Mouse (Mus musculus): ENCODE data around the gene Cln3.

GRCm38 (mm10) chr7:126541661-126542060, 44.0 kb downstream of the Cln3 start:
- TF ChIP-seq CEBPB (IDR thresholded peaks at IDR 0.05; ENCODE audit: insufficient read depth, poor library complexity, severe bottlenecking) (no peak), POLR2A (IDR thresholded peaks at IDR 0.05; ENCODE audit: insufficient read length, low read depth) (no peak), E2F4 (IDR thresholded peaks at IDR 0.05; ENCODE audit: insufficient read depth) (no peak), USF1 (IDR thresholded peaks at IDR 0.05; ENCODE audit: low read depth) (no peak), REST (IDR thresholded peaks at IDR 0.05; ENCODE audit: insufficient read depth, insufficient read length) (no peak), MAX (IDR thresholded peaks at IDR 0.05; ENCODE audit: low read depth) (no peak), TCF12 (IDR thresholded peaks at IDR 0.05; ENCODE audit: insufficient read depth, poor library complexity, severe bottlenecking) (no peak), TCF3 (IDR thresholded peaks at IDR 0.05; ENCODE audit: insufficient read length, low read depth) (no peak), MYOG (IDR thresholded peaks at IDR 0.05; ENCODE audit: control insufficient read depth in 1 of 3, insufficient read depth in 1 of 3, insufficient read length in 2 of 3, low read depth in 2 of 3) (no peak), POLR2AphosphoS2 (IDR thresholded peaks at IDR 0.05; ENCODE audit: insufficient read length, low read depth) (no peak)

Data from myocyte (in vitro differentiated cells).